Mouse (Mus musculus) liver, embryonic 14.5 days (tissue): ENCODE data around the gene Sphk2.

Experiments used
- CTCF ChIP-seq: IDR thresholded peaks from 2 replicates; pipeline ENCODE4 v1.5.1; 2016; ENCODE audit warnings: antibody characterized with exemption, low read depth, control low read depth
- EP300 ChIP-seq: IDR thresholded peaks from 2 replicates; pipeline ENCODE4 v1.6.1; 2016; ENCODE audit warnings: antibody characterized with exemption, low read depth

DNA sequence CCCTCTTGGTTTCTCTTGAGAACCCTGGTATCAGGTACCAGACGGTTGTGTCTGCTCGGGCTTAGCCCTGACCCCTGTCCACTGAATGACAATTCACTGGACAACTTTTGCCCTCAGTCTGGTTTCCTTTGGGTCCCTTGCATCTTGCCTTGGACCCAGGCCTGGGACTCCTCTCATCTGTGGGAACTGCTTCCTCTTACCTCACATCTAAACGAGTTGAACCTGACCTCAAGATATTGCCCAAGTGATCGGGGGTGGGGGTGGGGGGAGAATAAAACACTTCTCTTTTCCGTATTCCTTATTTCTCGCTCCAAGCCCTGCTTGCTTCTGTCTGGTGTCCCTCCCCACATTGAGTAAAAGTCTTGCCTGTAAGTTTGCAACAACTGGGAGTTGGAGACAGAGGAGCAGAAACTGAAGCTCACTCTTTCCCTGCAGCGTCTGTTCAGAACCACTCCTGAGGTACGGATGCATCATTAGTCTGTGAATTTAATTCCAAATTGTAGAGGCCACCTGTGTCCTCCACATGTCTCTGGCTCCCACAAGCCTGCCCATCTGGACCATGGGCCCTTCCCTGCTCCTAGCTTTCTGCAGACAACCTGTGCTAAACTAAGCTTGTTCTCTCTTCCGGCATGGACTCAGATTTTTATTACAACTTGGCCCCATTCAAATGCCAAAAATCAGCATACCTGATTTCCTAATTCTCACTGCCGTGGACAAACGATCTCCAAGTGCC lies 56.9 kb downstream of the Sphk2 start:
- no peak for TF ChIP-seq CTCF
- no peak for TF ChIP-seq EP300
